Mouse (Mus musculus): ENCODE data around the gene Acadsb. TPM values are rescaled to one million over a fixed set of nuclear protein-coding genes. Genes with fewer than 3 reads are reported as not detected.
A peak's percentile ranks its signal among the peaks of the same experiment; 100 is the strongest.

The Acadsb gene
- polyA plus RNA-seq (2014; fragmentation: Nextera tagmentation; extraction: Ambion mirVana), result 67.8 and 91.1 TPM in 2 replicates

DNA sequence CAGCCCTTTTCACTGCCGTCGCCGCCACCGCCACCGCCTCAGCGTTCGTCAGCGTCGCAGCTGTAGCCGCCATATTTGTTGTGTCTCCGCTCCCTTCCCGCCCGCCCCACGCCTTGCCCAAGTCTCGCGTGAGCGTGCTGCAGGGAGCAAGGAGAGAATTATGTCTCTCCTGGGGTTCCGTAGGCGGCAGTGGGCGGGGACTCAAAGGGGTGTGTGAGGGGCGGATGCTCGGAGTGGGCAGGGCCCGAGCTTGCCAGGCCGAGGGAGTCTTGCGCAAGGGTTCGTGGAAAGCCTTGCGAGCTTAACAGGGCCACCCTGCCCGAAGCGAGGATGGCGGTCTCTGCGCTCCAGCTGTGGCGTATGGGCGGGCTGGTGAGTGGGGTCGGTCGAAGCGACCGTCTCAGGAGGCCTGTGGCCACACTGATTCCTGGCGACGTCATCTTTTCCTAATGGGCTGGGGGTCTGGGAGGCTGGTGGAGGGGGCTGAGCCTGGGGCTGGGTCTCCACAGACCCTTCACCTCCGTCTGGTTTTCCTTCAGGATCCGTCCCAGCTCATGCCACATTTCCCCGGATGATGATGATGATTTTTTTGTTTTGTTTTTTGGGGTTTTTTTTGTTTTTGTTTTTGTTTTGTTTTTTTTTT, at the start of gene Acadsb, which contains the start of gene Ikzf5:
TSS of gene Acadsb (plus strand) at position 186 of the 643 bp plus-strand sequence.
TSS of gene Ikzf5 (minus strand) at position 106 of the 643 bp plus-strand sequence.
- Histone ChIP-seq H3K27me3 (replicated peaks; ENCODE audit: control insufficient read depth, insufficient read depth, low read length) (no peaks in the 10 kb centered on the region), H3K4me1 (replicated peaks; ENCODE audit: control insufficient read depth, insufficient read depth, low read length) (peaks cover 18% of the 10 kb centered on the region), H3K9ac (ENCODE audit: low read length) (peak within 1 kb of the TSS; percentile 96), H3K4me3 (ENCODE audit: low read depth, low read length) (peak within 1 kb of the TSS; percentile 98), H3K36me3 (ENCODE audit: control insufficient read depth, insufficient read depth, low read length) (no peaks in the 10 kb centered on the region), H3K9me3 (ENCODE audit: control insufficient read depth, low read length) (no peaks in the 10 kb centered on the region), H3K27ac (ENCODE audit: low read depth) (peak within 1 kb of the TSS; percentile 54; the same call in 1 of the 2 replicates), H3K4me2 (ENCODE audit: low read length) (peak within 1 kb of the TSS; percentile 69)
- WGBS, result under 1% methylated on average over 42 of the region's 42 CpGs
- DNase-seq (ENCODE audit: low spot score) (peak; percentile 100), ATAC-seq (replicated peaks; ENCODE audit: low FRiP score, low TSS enrichment, low read depth) (peak; percentile 97)

DNA sequence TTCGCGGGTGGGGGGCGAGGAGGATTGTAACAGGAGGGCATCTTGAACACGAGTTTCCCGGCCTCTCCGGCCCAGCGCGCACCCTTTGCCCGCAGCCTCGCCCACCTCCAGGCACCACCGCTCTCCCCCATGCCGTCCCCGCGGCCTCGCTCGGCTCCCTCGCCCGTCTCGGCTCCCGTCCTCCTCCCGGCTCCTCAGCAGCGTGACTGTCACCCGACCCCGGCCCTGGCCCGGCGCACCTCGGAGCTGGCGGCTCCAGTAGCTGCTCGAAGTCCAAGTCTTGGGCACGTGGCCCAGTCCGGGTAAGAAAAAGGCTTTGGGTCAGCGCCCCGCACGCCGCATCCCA, 48.2 kb upstream of the Acadsb start:
- Histone ChIP-seq H3K4me2 (ENCODE audit: low read length) (peak overlapping the region; percentile 64), H3K27ac (ENCODE audit: low read depth) (peak overlapping the region; percentile 85), H3K9me3 (ENCODE audit: control insufficient read depth, low read length) (no peaks in the 10 kb centered on the region), H3K9ac (ENCODE audit: low read length) (peak overlapping the region; percentile 82), H3K36me3 (ENCODE audit: control insufficient read depth, insufficient read depth, low read length) (peaks cover 29% of the 10 kb centered on the region), H3K4me3 (ENCODE audit: low read depth, low read length) (peak overlapping the region; percentile 75), H3K27me3 (replicated peaks; ENCODE audit: control insufficient read depth, insufficient read depth, low read length) (no peaks in the 10 kb centered on the region), H3K4me1 (replicated peaks; ENCODE audit: control insufficient read depth, insufficient read depth, low read length) (peaks cover 15% of the 10 kb centered on the region)
- 0% methylated on average over 35 of the region's 35 CpGs for whole genome bisulfite sequencing
- DNase-seq (ENCODE audit: low spot score) (no peak), ATAC-seq (replicated peaks; ENCODE audit: low FRiP score, low TSS enrichment, low read depth) (peak; percentile 78)

DNA sequence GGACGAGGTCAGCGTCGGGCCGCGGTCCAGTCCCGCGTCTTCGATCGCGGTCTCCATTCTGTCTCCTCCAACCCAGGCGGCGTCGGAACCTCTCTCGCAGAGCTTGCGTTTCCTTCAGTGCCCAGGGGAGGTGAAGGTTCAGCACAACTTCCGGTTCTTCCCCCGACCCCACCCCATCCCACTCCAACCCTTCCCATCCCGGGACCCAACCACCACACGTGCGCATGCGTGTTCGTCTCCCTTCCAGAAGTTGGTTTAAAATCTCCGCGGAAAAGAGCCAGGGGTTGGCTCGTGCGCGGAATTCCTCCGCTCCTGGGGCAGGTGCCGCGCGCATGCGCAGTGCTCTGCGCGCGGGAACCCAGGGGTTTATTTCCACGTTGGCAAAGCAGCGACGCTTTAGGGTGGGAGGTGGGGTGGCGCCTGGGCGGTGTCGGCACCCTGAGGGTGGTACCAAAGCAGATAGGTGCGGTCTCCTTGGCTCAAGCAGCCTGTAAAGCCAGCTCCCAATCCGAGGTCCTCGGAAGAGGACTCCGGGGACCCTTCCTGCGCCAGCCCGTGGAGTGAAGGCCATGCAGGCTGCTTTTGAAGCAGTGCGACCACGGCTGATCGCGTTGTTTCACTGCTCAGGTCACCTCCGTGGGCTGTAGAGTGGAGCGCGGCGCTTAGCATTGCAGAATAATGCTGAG, 47.6 kb upstream of the Acadsb start, which contains the start of gene 2310057M21Rik:
TSS of gene 2310057M21Rik (minus strand) at position 145 of the 686 bp plus-strand sequence.
- H3K27me3 ChIP-seq (replicated peaks; ENCODE audit: control insufficient read depth, insufficient read depth, low read length), result no peaks in the 10 kb centered on the region
- ATAC-seq (replicated peaks; ENCODE audit: low FRiP score, low TSS enrichment, low read depth), result peak; percentile 98
- WGBS, result under 1% methylated on average over 55 of the region's 55 CpGs

DNA sequence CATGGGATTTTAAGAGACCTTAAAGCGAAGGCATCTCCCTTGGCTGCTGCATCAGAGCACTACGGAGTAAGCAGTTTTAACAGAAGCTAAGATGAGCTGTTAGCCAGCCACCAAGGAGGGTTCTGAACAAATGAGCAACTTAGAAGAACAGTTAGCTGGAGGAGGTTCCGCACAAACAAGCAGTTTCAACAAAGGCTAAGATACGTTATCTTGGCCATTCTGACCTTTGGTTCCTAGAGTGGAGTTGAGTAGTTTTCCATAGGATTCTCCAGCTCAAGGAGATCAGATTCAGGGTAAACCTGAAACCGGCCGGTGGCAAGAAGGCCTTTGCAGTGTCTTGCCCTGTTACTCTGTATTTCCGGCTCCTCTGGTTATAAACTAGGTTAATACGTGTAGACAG, 46.3 kb upstream of the Acadsb start:
- Histone ChIP-seq H3K4me2 (ENCODE audit: low read length) (no peak overlapping the region), H3K27ac (ENCODE audit: low read depth) (0 out of 2 replicates have a peak overlapping the region, but pooled peaks have one; percentile 9), H3K36me3 (ENCODE audit: control insufficient read depth, insufficient read depth, low read length) (peaks cover 10% of the 10 kb centered on the region), H3K4me1 (replicated peaks; ENCODE audit: control insufficient read depth, insufficient read depth, low read length) (peaks cover 15% of the 10 kb centered on the region), H3K27me3 (replicated peaks; ENCODE audit: control insufficient read depth, insufficient read depth, low read length) (no peaks in the 10 kb centered on the region), H3K9ac (ENCODE audit: low read length) (no peak overlapping the region), H3K4me3 (ENCODE audit: low read depth, low read length) (no peak overlapping the region), H3K9me3 (ENCODE audit: control insufficient read depth, low read length) (no peaks in the 10 kb centered on the region)
- 75% methylated on average over 8 of the region's 8 CpGs for WGBS
- no peak for ATAC-seq (replicated peaks; ENCODE audit: low FRiP score, low TSS enrichment, low read depth)
- no peak for DNase-seq (ENCODE audit: low spot score)

More for the DNA sequence above, 47.6 kb upstream of the Acadsb start, which contains the start of gene 2310057M21Rik:
- H3K9ac ChIP-seq (ENCODE audit: low read length), result peak within 1 kb of the TSS; percentile 82
- H3K36me3 ChIP-seq (ENCODE audit: control insufficient read depth, insufficient read depth, low read length), result peaks cover 24% of the 10 kb centered on the region
- H3K27ac ChIP-seq (ENCODE audit: low read depth), result peak within 1 kb of the TSS; percentile 85
- H3K4me1 ChIP-seq (replicated peaks; ENCODE audit: control insufficient read depth, insufficient read depth, low read length), result peaks cover 15% of the 10 kb centered on the region
- H3K9me3 ChIP-seq (ENCODE audit: control insufficient read depth, low read length), result no peaks in the 10 kb centered on the region
- H3K4me3 ChIP-seq (ENCODE audit: low read depth, low read length), result peak within 1 kb of the TSS; percentile 75
- H3K4me2 ChIP-seq (ENCODE audit: low read length), result peak within 1 kb of the TSS; percentile 64
- peak; percentile 94 for DNase-seq (ENCODE audit: low spot score)

DNA sequence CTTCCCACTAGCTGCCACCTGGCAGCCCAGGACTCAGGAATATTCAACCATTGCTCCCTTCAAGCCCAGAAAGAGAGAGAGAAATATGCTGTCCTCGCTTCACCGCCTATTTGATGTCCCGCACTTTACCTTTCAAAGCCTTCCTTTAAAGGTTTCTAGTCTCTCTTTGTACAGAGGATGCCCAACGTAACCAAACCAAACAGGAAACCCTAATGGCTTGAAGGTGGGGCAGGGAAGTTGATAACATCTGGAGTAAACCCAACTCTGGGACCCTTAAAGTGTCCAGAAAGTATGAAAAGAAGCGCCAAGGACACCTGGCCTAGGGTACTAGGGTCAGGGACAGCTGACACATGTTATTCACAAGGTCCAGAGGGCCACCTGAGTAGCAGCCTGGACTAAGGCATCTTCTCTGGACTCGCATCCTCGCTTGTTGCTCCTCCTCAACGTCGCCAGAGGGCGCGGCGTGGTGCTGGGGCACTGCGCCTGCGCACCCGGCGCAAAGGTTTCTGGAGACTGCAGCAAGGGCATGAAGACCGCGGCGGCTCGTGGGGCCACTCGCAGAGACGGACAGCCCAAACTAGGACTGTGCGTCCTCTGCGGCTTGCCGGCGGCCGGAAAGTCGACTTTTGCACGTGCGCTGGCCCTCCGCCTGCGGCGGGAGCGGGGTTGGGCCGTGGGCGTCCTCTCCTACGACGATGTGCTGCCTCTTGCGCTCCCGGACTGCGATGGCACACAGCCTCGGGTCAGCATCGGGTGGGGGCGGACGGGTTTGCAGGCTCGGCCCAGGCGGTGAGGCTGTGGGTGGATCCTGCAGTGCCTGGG, 39.5 kb upstream of the Acadsb start, which contains the start of gene Pstk:
TSS of gene Pstk (plus strand) at position 494 of the 822 bp plus-strand sequence.
- DNase-seq (ENCODE audit: low spot score) (peak; percentile 92), ATAC-seq (replicated peaks; ENCODE audit: low FRiP score, low TSS enrichment, low read depth) (peak; percentile 97)
- Histone ChIP-seq H3K4me2 (ENCODE audit: low read length) (peak within 1 kb of the TSS; percentile 65), H3K27me3 (replicated peaks; ENCODE audit: control insufficient read depth, insufficient read depth, low read length) (no peaks in the 10 kb centered on the region), H3K9me3 (ENCODE audit: control insufficient read depth, low read length) (no peaks in the 10 kb centered on the region), H3K9ac (ENCODE audit: low read length) (peak within 1 kb of the TSS; percentile 80), H3K36me3 (ENCODE audit: control insufficient read depth, insufficient read depth, low read length) (peaks cover 12% of the 10 kb centered on the region; the same call in 1 of the 2 replicates), H3K27ac (ENCODE audit: low read depth) (peak within 1 kb of the TSS; percentile 96), H3K4me3 (ENCODE audit: low read depth, low read length) (peak within 1 kb of the TSS; percentile 73), H3K4me1 (replicated peaks; ENCODE audit: control insufficient read depth, insufficient read depth, low read length) (peaks cover 5% of the 10 kb centered on the region)
- 5% methylated on average over 41 of the region's 47 CpGs for WGBS

DNA sequence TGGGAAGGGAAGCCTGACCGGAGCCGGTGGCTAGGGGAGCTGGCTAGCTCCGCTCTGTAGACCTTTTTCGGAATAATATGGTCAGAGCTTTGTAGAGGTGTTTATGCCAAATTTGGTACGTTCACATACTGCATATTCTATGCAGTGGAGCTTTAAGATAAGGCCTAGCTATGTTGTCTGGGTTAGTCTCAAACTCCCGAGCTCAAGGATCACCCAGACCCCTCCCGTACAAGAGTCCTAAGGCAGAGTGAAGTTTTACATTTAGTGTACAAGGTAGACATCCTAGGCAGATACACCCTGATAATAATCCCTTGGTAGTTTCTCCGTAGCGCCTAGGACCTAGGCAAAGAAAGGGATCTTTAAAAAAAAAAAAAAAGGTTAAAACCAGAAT, 38.9 kb upstream of the Acadsb start:
- 7% methylated on average over 9 of the region's 9 CpGs for WGBS
- peaks cover 5% of the 10 kb centered on the region for H3K4me1 ChIP-seq (replicated peaks; ENCODE audit: control insufficient read depth, insufficient read depth, low read length)
- H3K9ac ChIP-seq (ENCODE audit: low read length), result peak overlapping the region; percentile 80
- H3K4me2 ChIP-seq (ENCODE audit: low read length), result peak overlapping the region; percentile 65
- no peaks in the 10 kb centered on the region for H3K9me3 ChIP-seq (ENCODE audit: control insufficient read depth, low read length)
- peak overlapping the region; percentile 73 for H3K4me3 ChIP-seq (ENCODE audit: low read depth, low read length)
- ATAC-seq (replicated peaks; ENCODE audit: low FRiP score, low TSS enrichment, low read depth), result peak; percentile 45; the same call in 1 of the 2 replicates
- H3K27me3 ChIP-seq (replicated peaks; ENCODE audit: control insufficient read depth, insufficient read depth, low read length), result no peaks in the 10 kb centered on the region
- H3K27ac ChIP-seq (ENCODE audit: low read depth), result peak overlapping the region; percentile 96
- peaks cover 12% of the 10 kb centered on the region; the same call in 1 of the 2 replicates for H3K36me3 ChIP-seq (ENCODE audit: control insufficient read depth, insufficient read depth, low read length)
- no peak for DNase-seq (ENCODE audit: low spot score)

DNA sequence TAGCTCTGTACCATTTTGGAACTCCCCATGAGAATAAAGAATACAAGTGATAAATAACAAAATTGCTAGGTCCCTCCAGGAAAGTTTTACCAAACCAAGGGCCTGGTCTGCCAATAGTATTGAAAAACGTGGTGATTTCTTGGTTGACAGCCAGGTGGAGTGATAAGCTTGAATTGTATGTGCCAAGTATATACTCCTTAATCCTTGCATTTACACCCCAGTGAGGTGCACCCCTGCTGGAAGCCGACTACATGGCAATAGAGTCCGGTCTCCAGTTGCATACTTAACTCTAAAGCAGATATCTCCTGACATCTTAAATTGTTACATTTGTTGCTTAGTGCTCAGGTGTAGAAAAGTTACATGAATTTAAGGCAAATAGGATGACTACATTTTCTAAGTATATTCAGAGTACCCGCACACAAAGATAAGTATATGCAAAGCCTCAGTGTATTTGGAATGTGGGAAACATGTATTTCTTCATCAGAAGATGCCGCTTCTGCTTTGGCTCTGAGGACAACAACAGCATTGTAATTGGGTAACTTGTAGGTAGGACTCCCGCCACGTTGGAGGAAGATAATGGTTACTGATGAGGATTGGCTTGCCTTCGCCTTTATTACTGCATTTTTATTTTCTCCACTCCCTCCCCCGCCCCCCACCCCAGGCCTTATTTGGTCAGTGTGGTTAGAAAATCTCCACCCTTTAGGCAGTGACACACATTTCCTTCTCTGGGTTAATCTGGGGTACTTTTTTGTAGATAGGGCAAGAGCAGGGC, 38.3 kb upstream of the Acadsb start:
- peaks cover 12% of the 10 kb centered on the region; the same call in 1 of the 2 replicates for H3K36me3 ChIP-seq (ENCODE audit: control insufficient read depth, insufficient read depth, low read length)
- H3K9me3 ChIP-seq (ENCODE audit: control insufficient read depth, low read length), result no peaks in the 10 kb centered on the region
- ATAC-seq (replicated peaks; ENCODE audit: low FRiP score, low TSS enrichment, low read depth), result no peak
- peak overlapping the region; percentile 96 for H3K27ac ChIP-seq (ENCODE audit: low read depth)
- H3K4me2 ChIP-seq (ENCODE audit: low read length), result peak overlapping the region; percentile 65
- peaks cover 5% of the 10 kb centered on the region for H3K4me1 ChIP-seq (replicated peaks; ENCODE audit: control insufficient read depth, insufficient read depth, low read length)
- H3K9ac ChIP-seq (ENCODE audit: low read length), result peak overlapping the region; percentile 80
- no peaks in the 10 kb centered on the region for H3K27me3 ChIP-seq (replicated peaks; ENCODE audit: control insufficient read depth, insufficient read depth, low read length)
- no peak for DNase-seq (ENCODE audit: low spot score)
- peak overlapping the region; percentile 73 for H3K4me3 ChIP-seq (ENCODE audit: low read depth, low read length)
- WGBS, result 73% methylated on average over 9 of the region's 9 CpGs
